Mouse (Mus musculus): ENCODE measurements at regions not wholly inside any gene's neighbourhood (a gene's known extent, or its start where the extent isn't known, plus 50 kb on each side); places are given as distances from the start of the nearest gene placed in this dataset.
"Not testable (repeated sequence)": the region's sequence is repeated elsewhere in the genome, so short reads cannot be mapped to it uniquely, and the experiment has no call there.

DNA sequence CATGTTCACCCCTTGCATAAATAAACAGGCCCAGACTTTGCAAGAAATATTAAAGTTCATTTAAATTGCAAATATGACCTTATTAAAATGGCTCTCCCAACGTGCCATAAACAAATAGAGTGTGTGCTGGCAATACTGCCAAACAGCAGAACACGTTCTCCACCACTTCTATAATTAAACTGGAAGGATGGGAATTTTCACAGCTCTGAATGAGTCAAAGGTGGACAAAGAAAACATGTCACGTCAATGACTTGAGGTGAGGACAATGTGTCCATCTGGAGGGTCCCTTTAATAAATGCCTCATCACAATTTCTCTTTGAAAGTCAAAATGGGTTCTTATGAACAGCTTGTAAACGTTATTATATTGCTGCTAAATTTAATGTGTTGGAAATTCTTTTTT is 114.8 kb downstream of the Galc start:
- no peak for DNase-seq (ENCODE audit: low spot score)

GRCm38 (mm10) chr12:98143170-98143569 is 116.1 kb downstream of the Galc start:
- DNase-seq (ENCODE audit: low spot score) = no peak

DNA sequence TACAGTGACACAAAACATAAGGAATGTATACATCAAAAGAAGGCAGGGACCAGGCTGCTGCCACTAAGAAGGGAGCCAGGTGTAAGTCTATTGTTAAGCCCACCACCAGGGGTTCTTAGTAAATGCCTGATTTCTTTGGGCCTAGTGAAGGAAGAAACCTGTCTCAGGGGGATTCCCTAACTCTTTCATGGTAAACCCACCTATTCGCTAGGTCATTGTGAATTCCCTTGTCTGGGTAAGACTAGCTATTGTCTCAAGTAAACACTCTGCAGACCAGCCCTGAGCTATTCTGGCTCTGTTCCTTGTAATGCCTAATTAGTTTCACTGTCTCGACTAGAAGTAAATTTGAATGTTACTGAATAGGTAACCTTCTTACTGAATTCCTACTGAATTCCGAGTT is 119.4 kb downstream of the Galc start:
- DNase-seq (ENCODE audit: low spot score) = not testable (repeated sequence)

DNA sequence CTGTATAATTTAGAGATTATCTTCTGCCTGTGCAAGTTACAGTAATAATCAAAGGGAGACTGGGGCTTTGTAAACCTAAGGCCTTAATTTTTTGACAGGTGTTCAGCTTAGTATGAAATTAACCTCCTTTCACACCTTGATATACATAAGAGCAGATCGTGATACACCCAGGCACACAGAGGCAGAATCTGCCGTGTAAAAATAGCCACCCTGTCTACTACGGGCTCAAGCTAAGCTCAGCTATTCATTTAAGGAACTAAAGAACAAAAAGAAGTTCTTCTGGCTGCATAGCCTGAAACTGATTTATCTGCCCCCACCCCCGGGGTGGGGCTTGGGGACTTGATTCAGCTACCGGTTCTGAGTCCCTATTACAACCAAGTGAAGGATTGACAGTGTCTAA is 128.0 kb downstream of the Galc start:
- no peak for DNase-seq (ENCODE audit: low spot score)

- DNase-seq (ENCODE audit: low spot score) = no peak
Measured at GRCm38 (mm10) chr12:98123541-98123940, 135.7 kb downstream of the Galc start.

- no peak for DNase-seq (ENCODE audit: low spot score)
Measured at GRCm38 (mm10) chr12:98108039-98108438, 151.2 kb downstream of the Galc start.

DNA sequence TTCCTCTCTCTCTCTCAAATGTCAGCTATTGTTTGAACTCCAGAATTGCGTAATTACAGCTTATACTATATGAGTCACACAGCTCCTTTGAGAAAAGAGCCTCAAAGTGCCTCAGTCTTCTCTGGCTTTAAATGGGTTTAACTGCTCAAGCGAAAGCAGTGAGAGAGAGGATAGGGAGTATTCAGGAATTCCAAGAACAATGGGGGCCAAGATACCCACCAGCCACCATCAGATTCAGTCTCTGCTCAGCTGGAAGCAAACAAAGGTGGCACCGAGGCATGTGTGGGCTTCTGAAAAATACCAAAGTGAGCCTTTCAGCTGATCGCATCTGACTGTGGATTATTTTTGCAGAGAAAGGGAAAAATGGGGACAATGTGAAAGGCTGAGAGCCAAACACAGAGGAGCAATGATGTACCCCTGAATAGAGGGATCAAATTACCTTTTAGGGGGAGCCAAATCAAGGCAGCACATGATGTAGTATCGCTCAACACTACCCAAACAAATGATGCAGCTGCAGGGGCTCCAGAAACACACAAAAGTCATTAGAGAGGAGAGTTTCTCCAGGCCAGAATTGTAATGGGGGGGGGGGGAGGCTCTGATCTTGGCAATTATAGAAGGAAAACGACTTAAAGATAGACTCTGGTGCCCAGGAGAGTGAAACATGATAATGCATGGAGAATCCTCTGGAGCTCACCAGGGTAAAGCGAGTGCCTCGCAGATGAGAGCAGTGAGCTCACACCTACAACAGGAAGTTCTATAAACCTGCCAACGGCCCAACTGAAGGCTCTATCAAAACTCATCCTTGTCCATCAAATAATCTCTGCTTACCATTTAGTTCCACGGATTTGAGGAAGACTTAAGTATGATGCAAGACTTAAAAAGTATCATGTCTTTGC is 152.2 kb downstream of the Galc start:
- DNase-seq (ENCODE audit: low spot score) = no peak

DNA sequence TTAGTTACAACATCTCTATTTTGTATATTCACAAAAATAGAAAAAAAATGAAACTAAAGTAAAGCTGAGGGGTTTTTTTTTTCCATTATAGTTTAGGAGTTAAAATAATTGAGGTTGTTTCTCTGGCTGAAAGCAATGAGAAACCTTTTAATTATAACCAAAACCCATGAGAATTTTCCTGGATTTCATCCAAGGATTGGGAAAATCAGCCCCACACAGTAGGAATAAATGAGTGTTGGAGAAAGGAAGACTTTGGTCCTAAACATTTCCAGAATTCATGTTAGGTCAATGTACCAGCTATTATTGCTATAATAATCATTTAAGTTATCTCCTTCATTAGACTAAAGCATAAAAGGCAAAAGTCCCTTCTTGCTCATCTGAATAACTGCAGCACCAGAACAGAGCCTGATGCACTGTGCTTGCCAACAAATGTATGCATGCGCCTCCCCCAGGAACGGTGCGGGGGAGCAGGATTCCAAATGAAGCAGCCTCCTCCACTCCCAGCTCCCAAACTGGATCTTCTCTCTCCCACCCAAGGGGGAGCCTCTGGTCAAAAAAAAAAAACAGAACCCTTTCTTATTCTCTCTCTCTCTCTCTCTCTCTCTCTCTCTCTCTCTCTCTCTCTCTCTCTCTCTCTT is 153.0 kb downstream of the Galc start:
- DNase-seq (ENCODE audit: low spot score) = no peak

GRCm38 (mm10) chr12:98105749-98106148 is 153.5 kb downstream of the Galc start:
- no peak for DNase-seq (ENCODE audit: low spot score)

DNA sequence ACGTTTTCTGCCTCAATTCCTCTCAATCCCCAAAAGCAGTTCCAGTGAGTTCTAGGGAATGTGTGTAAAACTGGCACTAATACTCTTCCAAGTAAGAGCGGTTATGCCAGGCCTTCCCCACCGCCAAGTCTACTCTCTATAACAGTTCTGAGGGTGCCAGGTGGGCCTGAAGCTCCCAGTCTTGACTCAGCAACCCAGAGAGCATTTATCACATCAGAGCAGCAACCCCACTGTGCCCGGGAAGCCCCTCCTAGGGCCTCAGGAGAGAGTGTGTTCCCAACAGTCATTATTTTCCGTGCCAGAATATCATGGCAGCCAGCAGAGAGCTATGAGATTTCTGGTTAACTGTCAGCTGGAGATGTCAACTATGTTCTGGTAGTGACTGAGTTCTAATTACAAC is 169.1 kb downstream of the Galc start:
- no peak for DNase-seq (ENCODE audit: low spot score)

DNA sequence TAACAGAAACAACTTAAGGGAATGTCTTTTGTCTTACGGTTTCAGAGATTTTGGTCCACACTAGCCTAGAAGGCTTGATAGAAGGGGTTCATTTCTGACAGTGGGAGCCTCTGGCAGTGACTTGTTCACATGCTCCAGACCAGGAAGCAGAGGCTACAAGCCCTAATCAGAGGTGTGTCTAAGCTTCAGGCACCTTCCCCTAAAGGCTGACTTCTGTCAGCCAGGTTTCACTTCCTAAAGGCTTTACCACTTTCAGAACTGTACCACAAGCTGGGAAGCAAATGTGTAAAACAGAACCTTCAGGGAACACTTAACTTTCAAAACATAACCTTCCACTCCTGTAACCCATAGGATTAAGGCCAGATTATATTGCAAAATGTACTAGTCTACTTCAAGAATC is 180.9 kb downstream of the Galc start:
- no peak for DNase-seq (ENCODE audit: low spot score)

DNA sequence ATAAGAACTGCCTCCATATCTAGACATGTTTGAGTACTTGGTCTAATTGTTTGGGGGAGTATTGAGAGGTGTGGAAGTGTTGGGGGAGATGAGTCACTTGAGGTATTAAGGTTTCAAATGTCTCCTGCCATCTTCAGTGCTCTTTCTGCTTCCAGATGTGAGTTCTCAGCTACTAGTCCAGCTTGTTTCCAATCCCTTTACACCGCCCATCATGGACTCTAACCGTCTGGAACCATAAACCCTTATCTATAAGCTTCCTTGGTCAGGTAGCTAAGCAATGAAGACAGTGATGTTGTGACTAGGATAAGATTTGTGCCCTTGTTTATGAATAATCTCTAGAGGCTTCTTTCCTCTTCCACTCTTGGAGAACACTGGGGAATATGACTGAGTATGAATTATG is 183.7 kb downstream of the Galc start:
- no peak for DNase-seq (ENCODE audit: low spot score)

DNA sequence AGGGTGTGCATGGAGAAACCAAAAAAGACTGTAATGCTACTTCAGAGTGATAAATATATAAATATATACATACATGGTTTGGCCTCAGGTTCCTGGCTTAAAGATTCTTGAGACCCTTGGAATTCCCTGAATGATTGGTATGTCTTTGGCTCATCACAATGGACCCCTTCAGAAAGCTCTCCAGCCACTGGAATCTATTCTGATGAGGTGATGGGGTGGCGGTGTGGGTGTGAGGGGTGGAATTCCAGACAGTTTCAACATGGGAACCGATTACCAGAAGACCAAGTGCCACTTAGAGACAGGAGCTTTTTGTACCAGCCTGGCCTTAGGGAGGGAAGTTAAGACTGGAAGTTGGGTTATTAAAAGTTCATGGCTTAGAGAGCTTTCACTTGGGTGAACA is 190.1 kb downstream of the Galc start:
- no peak for DNase-seq (ENCODE audit: low spot score)

- no peak for DNase-seq (ENCODE audit: low spot score)
Measured at GRCm38 (mm10) chr12:98059419-98060180, 199.7 kb downstream of the Galc start.

- DNase-seq (ENCODE audit: low spot score) = no peak
Measured at GRCm38 (mm10) chr12:98058977-98059376, 200.3 kb downstream of the Galc start.

- DNase-seq (ENCODE audit: low spot score) = no peak
Measured at GRCm38 (mm10) chr12:98050934-98051333, 208.3 kb downstream of the Galc start.

DNA sequence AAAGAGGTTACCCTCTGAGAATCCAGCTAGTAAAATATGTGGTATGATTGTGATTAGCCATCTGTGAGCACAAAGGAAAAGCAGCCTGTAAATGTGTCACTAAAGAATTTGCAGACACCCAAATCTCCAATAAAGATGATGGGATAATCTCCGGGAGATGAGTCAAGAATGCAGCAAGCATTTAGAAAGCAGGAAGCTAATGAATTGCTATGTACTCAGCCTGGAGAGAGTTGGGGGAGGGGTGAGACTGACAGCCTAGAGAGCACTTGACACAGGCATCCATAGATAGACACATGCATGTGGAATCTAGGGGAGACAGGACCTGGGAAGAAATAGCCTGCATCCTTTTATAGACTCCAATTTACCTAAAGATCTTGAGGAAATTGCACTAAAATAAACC is 208.8 kb downstream of the Galc start:
- DNase-seq (ENCODE audit: low spot score) = no peak

DNA sequence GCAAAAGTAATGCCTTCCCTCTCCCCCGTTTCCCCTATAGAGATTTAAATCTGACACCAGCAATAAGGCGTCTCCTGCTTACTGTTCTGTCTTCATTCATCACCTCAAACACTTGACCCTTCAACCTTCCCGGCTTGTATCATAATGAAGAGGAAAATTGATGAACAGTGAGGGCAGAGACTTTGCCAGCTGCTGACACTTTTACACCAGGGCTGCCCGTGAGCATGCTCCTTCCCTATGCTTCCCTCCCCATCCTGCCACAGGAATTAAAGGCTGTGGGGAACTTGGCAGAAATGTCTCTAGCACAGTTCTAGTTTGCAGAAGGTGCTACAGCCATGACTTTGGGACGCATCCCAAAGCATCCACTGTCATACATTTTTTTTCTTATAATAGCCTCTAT is 209.2 kb downstream of the Galc start:
- DNase-seq (ENCODE audit: low spot score) = no peak

GRCm38 (mm10) chr12:98047765-98048164 is 211.5 kb downstream of the Galc start:
- no peak for DNase-seq (ENCODE audit: low spot score)

DNA sequence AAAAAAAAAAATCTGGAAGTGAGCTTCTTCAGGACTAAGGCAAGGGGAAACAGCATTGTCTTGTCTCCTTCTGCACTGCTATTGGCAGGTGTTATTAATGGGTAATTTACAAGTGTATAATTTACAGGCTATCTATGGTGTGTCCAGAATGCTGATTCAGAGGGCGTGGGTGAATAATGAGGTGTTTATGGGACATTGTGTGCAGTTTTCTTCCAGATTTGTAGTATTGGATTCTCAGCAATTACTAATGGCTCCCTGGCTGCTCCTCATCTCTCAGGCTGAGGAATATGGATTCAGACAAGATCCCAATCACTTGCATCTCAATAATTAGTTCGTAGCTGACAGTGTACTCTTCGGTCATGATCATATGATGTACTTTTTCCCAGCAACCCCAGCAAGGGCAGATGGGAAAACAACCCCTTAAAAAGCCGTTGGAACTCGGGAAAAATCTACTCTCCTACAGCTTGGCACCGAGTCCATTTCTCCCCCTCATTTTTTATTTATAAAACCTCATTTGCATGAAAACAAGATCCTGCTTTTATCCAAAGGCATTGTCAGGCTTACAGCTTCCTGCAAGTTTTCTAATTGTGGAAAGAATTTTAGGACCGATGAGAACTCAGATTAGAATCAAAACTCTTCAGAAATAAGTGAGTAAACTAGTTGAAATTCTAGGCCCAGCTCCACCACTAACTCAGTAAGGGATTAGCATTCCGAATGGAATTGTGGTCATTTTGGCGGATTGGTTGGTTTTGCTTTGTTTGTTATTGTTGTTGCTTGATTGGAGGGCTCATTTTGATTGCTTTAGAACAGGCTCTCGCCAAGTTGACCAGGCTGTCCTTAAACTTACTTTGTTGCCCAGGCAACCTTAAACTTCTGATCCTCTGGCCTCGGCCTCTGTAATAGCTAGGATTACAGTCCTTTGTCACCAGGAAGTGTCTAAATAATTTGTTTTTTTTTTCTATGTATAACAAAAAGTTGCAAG is 212.5 kb downstream of the Galc start:
- no peak for DNase-seq (ENCODE audit: low spot score)

DNA sequence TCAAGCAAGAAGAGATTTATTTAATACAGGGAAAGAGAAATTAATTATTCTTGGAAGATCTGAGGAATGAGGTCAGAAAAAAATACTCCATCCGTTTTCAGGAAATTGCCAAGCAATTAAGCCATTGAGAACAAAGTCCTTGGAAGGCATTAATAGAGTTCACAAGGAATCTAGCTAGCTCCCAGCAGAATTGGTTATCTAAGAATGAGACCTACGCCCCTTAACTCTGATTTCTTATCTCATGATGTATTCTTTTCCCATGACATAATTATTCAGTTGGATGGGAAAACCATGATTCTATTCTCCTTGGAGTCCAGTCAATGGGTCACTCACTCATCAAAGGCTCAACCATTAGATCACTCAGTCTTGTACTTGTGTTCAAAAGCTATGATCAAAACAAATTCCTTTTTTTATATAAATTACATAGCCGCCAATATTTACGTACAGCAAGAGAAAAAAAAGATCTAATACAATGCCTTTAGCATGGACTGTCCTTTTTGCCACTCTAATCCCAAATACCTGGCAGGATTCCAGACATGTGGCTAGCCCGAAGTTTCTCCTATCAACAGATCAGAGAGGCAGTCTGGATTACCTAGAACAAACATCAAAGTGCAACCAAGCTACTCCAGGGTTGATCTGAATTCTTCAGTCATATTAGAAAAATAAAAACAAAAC is 213.3 kb downstream of the Galc start:
- DNase-seq (ENCODE audit: low spot score) = peak; percentile 6
